Mouse (Mus musculus): ENCODE data around the gene Lactbl1. TPM values are rescaled to one million over a fixed set of nuclear protein-coding genes. Genes with fewer than 3 reads are reported as not detected.

Gene Lactbl1
- polyA plus RNA-seq, 1 experiment from 2014 or later = not detected

DNA sequence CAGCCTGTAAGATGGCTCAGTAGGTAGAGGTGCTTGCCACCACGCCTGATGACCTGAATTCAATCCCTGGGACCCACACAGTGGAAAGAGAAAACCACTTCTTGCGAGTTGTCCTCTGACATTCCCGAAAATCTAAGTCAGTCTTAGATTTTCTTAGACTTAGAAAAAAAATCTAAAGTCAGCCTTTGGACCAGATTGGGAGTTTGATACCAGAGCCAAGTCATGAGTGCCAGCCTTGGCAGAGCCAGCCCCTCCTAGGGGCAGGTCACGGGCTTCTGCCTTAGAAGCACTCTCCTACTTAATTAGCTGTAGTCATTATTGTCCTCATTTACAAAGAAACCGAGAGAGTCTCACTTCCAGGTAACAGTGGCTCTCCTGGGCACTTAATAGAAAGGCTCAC lies 465 bp upstream of the Lactbl1 start:
- Histone ChIP-seq H3K4me1 (ENCODE audit: control insufficient read depth, insufficient read depth, low read length) (no peaks in the 10 kb centered on the region), H3K36me3 (ENCODE audit: control insufficient read depth, insufficient read depth, low read length) (no peaks in the 10 kb centered on the region), H3K9ac (ENCODE audit: low read depth, low read length) (no peak overlapping the region), H3K27me3 (replicated peaks; ENCODE audit: control insufficient read depth, insufficient read depth, low read length) (no peaks in the 10 kb centered on the region), H3K27ac (replicated peaks; ENCODE audit: low read depth, low read length) (no peak overlapping the region), H3K9me3 (ENCODE audit: control insufficient read depth, low read length) (no peaks in the 10 kb centered on the region), H3K4me2 (ENCODE audit: low read depth, low read length) (no peak overlapping the region), H3K4me3 (ENCODE audit: low read depth, low read length) (no peak overlapping the region)
- ATAC-seq (ENCODE audit: low read depth) (no peak), DNase-seq (ENCODE audit: low spot score) (no peak)
- 55% methylated on average over 5 of the region's 5 CpGs for WGBS

DNA sequence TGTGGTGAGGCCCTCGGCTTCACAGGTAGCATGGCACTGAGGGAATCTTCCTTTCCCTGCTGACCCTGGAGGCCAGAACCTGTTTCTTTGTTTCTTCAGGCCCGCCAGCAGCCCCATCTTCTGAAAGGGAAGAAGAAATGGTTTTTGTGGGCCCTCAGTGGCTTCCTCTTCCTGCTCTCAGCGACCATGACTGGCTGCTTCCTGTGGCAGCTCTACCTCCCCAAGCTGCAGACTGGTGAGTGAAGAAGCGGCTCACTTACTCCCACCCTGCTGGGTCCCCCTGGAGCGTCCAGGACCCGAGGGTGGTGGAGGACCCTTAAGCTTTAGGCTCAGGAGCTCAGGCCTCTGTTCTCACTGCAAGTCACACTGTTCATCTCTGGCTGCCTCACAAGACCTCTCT lies 4.2 kb downstream of the Lactbl1 start:
- no peak overlapping the region for H3K27ac ChIP-seq (replicated peaks; ENCODE audit: low read depth, low read length)
- H3K36me3 ChIP-seq (ENCODE audit: control insufficient read depth, insufficient read depth, low read length) = no peaks in the 10 kb centered on the region
- H3K27me3 ChIP-seq (replicated peaks; ENCODE audit: control insufficient read depth, insufficient read depth, low read length) = no peaks in the 10 kb centered on the region
- no peaks in the 10 kb centered on the region for H3K4me1 ChIP-seq (ENCODE audit: control insufficient read depth, insufficient read depth, low read length)
- DNase-seq (ENCODE audit: low spot score) = no peak
- H3K4me2 ChIP-seq (ENCODE audit: low read depth, low read length) = no peak overlapping the region
- H3K9ac ChIP-seq (ENCODE audit: low read depth, low read length) = no peak overlapping the region
- ATAC-seq (ENCODE audit: low read depth) = no peak
- WGBS = 74% methylated on average over 5 of the region's 6 CpGs
- no peak overlapping the region for H3K4me3 ChIP-seq (ENCODE audit: low read depth, low read length)
- H3K9me3 ChIP-seq (ENCODE audit: control insufficient read depth, low read length) = no peaks in the 10 kb centered on the region

DNA sequence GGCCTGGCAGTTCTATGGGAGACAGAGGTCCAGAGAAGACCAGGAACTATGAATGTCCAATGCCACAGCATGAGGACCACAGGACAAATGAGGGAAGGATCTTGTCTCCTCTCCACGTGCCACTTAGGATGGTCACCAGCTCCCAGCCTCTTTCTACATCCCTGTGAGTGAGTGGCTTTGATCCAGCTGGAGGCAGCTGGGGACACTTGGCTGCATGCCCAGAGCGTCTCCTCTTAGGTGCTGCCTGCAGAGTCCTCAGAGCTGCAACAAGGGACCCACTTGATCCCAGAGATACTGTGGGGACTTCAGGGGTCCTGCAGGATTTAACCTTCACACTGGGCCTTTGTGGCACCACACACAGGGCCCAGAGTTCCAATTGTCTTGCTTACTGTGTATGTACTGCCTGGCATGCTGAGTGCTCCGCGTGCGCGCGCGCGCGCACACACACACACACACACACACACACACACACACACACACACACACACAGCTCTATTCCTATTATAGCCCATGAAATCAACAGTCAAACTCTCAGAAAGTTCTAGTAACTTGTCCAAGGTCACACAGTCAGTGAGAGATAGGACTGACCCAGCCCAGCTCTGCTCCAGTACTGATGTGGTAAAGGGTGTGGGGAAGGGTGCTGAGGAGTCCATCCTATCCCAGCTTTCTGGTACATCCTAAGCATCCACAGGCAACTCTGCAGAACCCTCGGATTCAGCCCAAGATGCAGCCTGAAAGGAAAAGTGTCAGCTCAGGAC lies 9.0 kb downstream of the Lactbl1 start:
- Histone ChIP-seq H3K27me3 (replicated peaks; ENCODE audit: control insufficient read depth, insufficient read depth, low read length) (peaks cover 2% of the 10 kb centered on the region; the same call in 1 of the 2 replicates), H3K27ac (replicated peaks; ENCODE audit: low read depth, low read length) (no peak overlapping the region), H3K4me3 (ENCODE audit: low read depth, low read length) (no peak overlapping the region), H3K9me3 (ENCODE audit: control insufficient read depth, low read length) (no peaks in the 10 kb centered on the region), H3K4me1 (ENCODE audit: control insufficient read depth, insufficient read depth, low read length) (no peaks in the 10 kb centered on the region), H3K9ac (ENCODE audit: low read depth, low read length) (no peak overlapping the region), H3K4me2 (ENCODE audit: low read depth, low read length) (no peak overlapping the region), H3K36me3 (ENCODE audit: control insufficient read depth, insufficient read depth, low read length) (no peaks in the 10 kb centered on the region)
- peak; percentile 38 for DNase-seq (ENCODE audit: low spot score)
- WGBS = 86% methylated on average over 11 of the region's 11 CpGs
- no peak for ATAC-seq (ENCODE audit: low read depth)

DNA sequence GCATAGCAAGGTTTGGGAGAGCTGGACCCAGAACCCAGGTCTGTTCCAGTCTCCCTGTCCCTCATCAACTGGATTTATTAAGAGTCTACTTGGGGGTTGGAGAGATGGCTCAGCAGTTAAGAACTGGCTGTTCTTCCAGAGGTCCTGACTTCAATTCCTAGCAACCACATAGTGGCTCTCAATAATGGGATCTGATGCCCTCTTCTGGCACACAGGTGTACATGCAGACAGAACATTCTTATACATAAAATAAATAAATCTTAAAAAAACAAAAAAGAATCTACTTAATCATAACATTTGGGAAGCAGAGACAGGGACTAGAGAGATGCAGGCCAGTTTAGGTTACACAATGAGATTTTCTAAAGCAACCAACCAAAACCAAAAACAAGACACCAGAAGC lies 13.6 kb downstream of the Lactbl1 start:
- Histone ChIP-seq H3K4me1 (ENCODE audit: control insufficient read depth, insufficient read depth, low read length) (peaks cover 4% of the 10 kb centered on the region; the same call in 1 of the 2 replicates), H3K27me3 (replicated peaks; ENCODE audit: control insufficient read depth, insufficient read depth, low read length) (peaks cover 22% of the 10 kb centered on the region), H3K9ac (ENCODE audit: low read depth, low read length) (no peak overlapping the region), H3K4me2 (ENCODE audit: low read depth, low read length) (no peak overlapping the region), H3K4me3 (ENCODE audit: low read depth, low read length) (no peak overlapping the region), H3K36me3 (ENCODE audit: control insufficient read depth, insufficient read depth, low read length) (no peaks in the 10 kb centered on the region), H3K27ac (replicated peaks; ENCODE audit: low read depth, low read length) (no peak overlapping the region), H3K9me3 (ENCODE audit: control insufficient read depth, low read length) (no peaks in the 10 kb centered on the region)
- ATAC-seq (ENCODE audit: low read depth) (no peak), DNase-seq (ENCODE audit: low spot score) (no peak)

DNA sequence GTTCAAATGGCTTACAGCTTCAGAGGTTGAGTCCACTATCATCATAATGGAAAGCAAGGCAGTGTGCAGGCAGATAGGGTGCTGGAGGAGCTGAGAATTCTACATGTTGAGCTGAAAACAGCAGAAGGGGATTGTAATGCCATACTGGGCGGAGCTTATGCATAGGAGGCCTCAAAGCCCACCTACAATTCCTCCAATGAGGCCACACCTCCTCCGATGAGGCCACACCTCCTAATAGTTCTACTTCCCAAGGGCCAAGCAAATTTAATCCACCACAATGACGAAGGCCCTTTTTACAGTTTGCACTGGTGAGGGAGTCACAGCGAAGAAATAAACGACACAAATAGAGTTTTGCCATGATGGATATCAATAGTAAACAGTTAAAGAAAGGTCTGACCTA lies 14.1 kb downstream of the Lactbl1 start:
- H3K36me3 ChIP-seq (ENCODE audit: control insufficient read depth, insufficient read depth, low read length) = no peaks in the 10 kb centered on the region
- 56% methylated on average over 5 of the region's 5 CpGs for WGBS
- ATAC-seq (ENCODE audit: low read depth) (no peak), DNase-seq (ENCODE audit: low spot score) (no peak)
- no peak overlapping the region for H3K4me3 ChIP-seq (ENCODE audit: low read depth, low read length)
- H3K27me3 ChIP-seq (replicated peaks; ENCODE audit: control insufficient read depth, insufficient read depth, low read length) = peaks cover 22% of the 10 kb centered on the region
- H3K27ac ChIP-seq (replicated peaks; ENCODE audit: low read depth, low read length) = no peak overlapping the region
- H3K9me3 ChIP-seq (ENCODE audit: control insufficient read depth, low read length) = no peaks in the 10 kb centered on the region
- H3K9ac ChIP-seq (ENCODE audit: low read depth, low read length) = no peak overlapping the region
- H3K4me1 ChIP-seq (ENCODE audit: control insufficient read depth, insufficient read depth, low read length) = peaks cover 4% of the 10 kb centered on the region; the same call in 1 of the 2 replicates
- H3K4me2 ChIP-seq (ENCODE audit: low read depth, low read length) = peak overlapping the region; percentile 94; the same call in 1 of the 2 replicates

DNA sequence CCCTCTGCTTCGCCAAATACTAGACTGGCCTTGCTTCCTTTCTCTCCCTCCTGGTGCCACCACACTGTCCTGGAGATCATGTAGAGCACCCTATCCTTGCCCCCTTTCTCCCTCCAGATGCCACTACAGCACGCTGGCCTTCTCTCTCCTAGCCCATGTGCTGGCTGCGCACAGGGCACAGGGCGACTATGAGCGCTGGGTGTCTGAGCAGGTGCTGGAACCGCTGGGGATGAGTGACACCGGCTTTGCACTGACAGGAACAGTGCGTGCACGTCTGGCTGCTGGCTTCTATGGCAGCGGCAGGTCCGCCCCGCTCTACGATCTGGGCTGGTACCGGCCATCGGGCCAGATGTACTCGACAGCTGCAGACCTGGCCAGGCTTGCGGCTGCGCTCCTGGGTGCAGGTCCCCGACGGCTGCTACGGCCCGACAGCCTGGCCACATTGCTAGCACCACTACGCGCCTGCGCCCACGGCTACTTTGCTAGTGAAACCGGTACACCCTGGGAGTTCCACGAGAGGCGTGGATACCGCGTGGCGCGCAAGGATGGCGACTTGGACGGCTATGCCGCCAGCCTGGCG lies 14.7 kb downstream of the Lactbl1 start:
- H3K27me3 ChIP-seq (replicated peaks; ENCODE audit: control insufficient read depth, insufficient read depth, low read length) = peaks cover 22% of the 10 kb centered on the region
- H3K4me2 ChIP-seq (ENCODE audit: low read depth, low read length) = peak overlapping the region; percentile 94
- H3K4me3 ChIP-seq (ENCODE audit: low read depth, low read length) = peak overlapping the region; percentile 55
- 14% methylated on average over 31 of the region's 37 CpGs for WGBS
- H3K4me1 ChIP-seq (ENCODE audit: control insufficient read depth, insufficient read depth, low read length) = peaks cover 4% of the 10 kb centered on the region; the same call in 1 of the 2 replicates
- H3K36me3 ChIP-seq (ENCODE audit: control insufficient read depth, insufficient read depth, low read length) = no peaks in the 10 kb centered on the region
- ATAC-seq (ENCODE audit: low read depth) = peak; percentile 30; the same call in 1 of the 2 replicates
- DNase-seq (ENCODE audit: low spot score) = no peak
- H3K9ac ChIP-seq (ENCODE audit: low read depth, low read length) = peak overlapping the region; percentile 73
- H3K9me3 ChIP-seq (ENCODE audit: control insufficient read depth, low read length) = no peaks in the 10 kb centered on the region
- no peak overlapping the region for H3K27ac ChIP-seq (replicated peaks; ENCODE audit: low read depth, low read length)

DNA sequence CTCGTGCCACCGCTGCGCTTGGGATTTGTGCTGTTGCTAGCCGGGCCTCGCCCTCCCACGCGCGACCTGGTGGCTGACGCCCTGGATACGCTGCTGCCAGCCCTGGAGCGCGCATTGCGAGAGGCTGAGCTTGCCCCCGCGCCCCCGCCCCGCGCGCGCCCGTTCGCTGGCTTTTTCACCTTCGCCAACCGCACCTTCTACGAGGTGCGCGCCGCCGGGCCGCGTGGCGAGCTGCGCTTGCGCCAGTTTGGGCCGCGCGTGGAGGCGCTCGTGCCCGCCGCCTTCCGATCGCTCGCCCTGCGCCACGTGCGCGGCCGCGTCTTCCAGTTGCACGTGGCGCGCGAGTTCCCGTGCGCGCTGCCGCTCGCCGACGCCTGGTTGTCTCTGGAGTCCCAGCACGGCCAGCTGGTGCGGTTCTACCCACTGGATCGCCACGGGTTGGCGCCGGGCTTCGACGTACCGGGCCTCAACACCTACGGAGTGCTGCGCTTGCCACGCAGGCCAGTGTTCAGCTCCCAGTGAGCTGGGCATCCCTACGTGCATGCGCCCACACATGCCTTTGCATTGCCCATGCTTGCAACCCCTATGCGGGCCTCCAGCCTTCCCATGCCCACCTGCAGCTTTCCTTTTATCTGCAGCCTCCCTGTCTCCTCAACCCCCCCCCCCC lies 15.3 kb downstream of the Lactbl1 start:
- WGBS = 3% methylated on average over 16 of the region's 76 CpGs
- H3K4me3 ChIP-seq (ENCODE audit: low read depth, low read length) = peak overlapping the region; percentile 55
- H3K4me1 ChIP-seq (ENCODE audit: control insufficient read depth, insufficient read depth, low read length) = peaks cover 4% of the 10 kb centered on the region; the same call in 1 of the 2 replicates
- DNase-seq (ENCODE audit: low spot score) (peak; percentile 81), ATAC-seq (ENCODE audit: low read depth) (peak; percentile 47)
- H3K27me3 ChIP-seq (replicated peaks; ENCODE audit: control insufficient read depth, insufficient read depth, low read length) = peaks cover 22% of the 10 kb centered on the region
- no peaks in the 10 kb centered on the region for H3K9me3 ChIP-seq (ENCODE audit: control insufficient read depth, low read length)
- peak overlapping the region; percentile 73 for H3K9ac ChIP-seq (ENCODE audit: low read depth, low read length)
- H3K36me3 ChIP-seq (ENCODE audit: control insufficient read depth, insufficient read depth, low read length) = no peaks in the 10 kb centered on the region
- no peak overlapping the region for H3K27ac ChIP-seq (replicated peaks; ENCODE audit: low read depth, low read length)
- peak overlapping the region; percentile 94 for H3K4me2 ChIP-seq (ENCODE audit: low read depth, low read length)

DNA sequence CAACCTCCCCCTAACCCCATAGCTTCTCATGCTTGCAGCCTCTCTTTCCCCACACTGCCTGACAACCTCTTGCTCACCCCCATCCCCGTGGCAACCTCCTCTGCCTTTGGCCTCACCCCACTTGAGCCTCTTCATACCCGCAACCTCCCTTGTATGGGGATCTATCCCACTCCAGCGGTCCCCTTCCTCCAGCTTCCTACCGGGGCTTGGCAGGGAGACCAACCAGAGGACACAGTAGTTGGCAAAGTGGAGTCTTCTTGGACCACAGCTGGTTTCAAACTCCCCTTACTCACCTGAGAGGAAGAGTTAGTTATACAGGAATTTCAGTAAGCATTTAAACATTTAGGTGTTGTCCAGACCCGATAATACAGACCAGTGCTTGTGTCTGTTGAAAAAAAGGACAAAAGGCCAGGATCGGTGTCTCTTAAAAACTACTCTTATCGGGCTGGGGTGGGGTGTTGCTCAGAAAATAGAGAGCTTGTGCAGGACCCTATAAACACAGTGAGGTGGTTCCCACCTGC lies 15.9 kb downstream of the Lactbl1 start:
- DNase-seq (ENCODE audit: low spot score) (no peak), ATAC-seq (ENCODE audit: low read depth) (no peak)
- WGBS = 34% methylated on average over 7 of the region's 7 CpGs
- H3K4me3 ChIP-seq (ENCODE audit: low read depth, low read length) = peak overlapping the region; percentile 55; the same call in 1 of the 2 replicates
- no peak overlapping the region for H3K9ac ChIP-seq (ENCODE audit: low read depth, low read length)
- H3K27me3 ChIP-seq (replicated peaks; ENCODE audit: control insufficient read depth, insufficient read depth, low read length) = peaks cover 22% of the 10 kb centered on the region
- peak overlapping the region; percentile 94 for H3K4me2 ChIP-seq (ENCODE audit: low read depth, low read length)
- no peaks in the 10 kb centered on the region for H3K36me3 ChIP-seq (ENCODE audit: control insufficient read depth, insufficient read depth, low read length)
- peaks cover 4% of the 10 kb centered on the region; the same call in 1 of the 2 replicates for H3K4me1 ChIP-seq (ENCODE audit: control insufficient read depth, insufficient read depth, low read length)
- H3K27ac ChIP-seq (replicated peaks; ENCODE audit: low read depth, low read length) = no peak overlapping the region
- no peaks in the 10 kb centered on the region for H3K9me3 ChIP-seq (ENCODE audit: control insufficient read depth, low read length)

Measured in embryonic facial prominence, embryonic 14.5 days (tissue).